ENCODE assay signal across 8 mouse cellular contexts in genomic region chr16:67617811-67618210, GRCm38 (mm10). TPM values are rescaled to one million over a fixed set of nuclear protein-coding genes. Genes with fewer than 3 reads are reported as not detected.
DNase-seq lines count a peak whose midpoint lies in the region; ATAC-seq lines count a peak whose summit lies in the region.

No protein-coding gene starts in this region.

- no peak overlapping the region for H3K27ac ChIP-seq in limb, embryonic 11.5 days (replicated peaks; ENCODE audit: low read depth, low read length)

- H3K4me2 ChIP-seq in limb, embryonic 11.5 days (ENCODE audit: low read depth, severe bottlenecking), result peak overlapping the region; percentile 55

- 0% methylated on average over 23 of the region's 25 CpGs for WGBS in limb, embryonic 11.5 days

- H3K9me3 ChIP-seq in limb, embryonic 11.5 days (ENCODE audit: control insufficient read depth, low read length), result no peaks in the 10 kb centered on the region

- peak; percentile 72 for DNase-seq in layer of hippocampus, adult 11-12 months (ENCODE audit: low spot score)
- DNase-seq in layer of hippocampus, adult 9-10 months (ENCODE audit: low spot score), result no peak
- DNase-seq in cerebellum, postnatal 10 days, result peak; percentile 80 to 84
- peak; percentile 48 to 50 for DNase-seq in frontal cortex, postnatal 25 days (ENCODE audit: low spot score in 2 of 2)
- peak; percentile 33 for DNase-seq in limb, embryonic 11.5 days (ENCODE audit: low spot score)
- peak; percentile 71 for DNase-seq in right cerebral cortex, postnatal 25 days
- no peak for DNase-seq in adipocyte (ENCODE audit: low spot score)
- no peak for DNase-seq in gastrocnemius, postnatal 4 days (ENCODE audit: low spot score in 2 of 2)

- H3K4me1 ChIP-seq in limb, embryonic 11.5 days (ENCODE audit: control insufficient read depth, insufficient read depth, low read length), result 0 out of 2 replicates have a peak, but pooled peaks cover 3% of the 10 kb centered on the region

- peak overlapping the region; percentile 30 for H3K4me3 ChIP-seq in limb, embryonic 11.5 days (ENCODE audit: low read depth, low read length)

- H3K9ac ChIP-seq in limb, embryonic 11.5 days (ENCODE audit: low read length), result no peak overlapping the region

- no peaks in the 10 kb centered on the region for H3K36me3 ChIP-seq in limb, embryonic 11.5 days (ENCODE audit: control insufficient read depth, insufficient read depth, low read length)

- H3K27me3 ChIP-seq in limb, embryonic 11.5 days (ENCODE audit: control insufficient read depth, insufficient read depth, low read length), result no peaks in the 10 kb centered on the region; the same call in 1 of the 2 replicates

- no peak for ATAC-seq in limb, embryonic 11.5 days (ENCODE audit: insufficient number of reproducible peaks, low FRiP score, low TSS enrichment, low read depth)

RNA-seq across cellular contexts. Expression of gene Cadm2, which starts 2.9 kb away (rescaled TPM):
- 2.8 and 3.8 TPM in 2 replicates for polyA plus RNA-seq in limb, embryonic 11.5 days (2014; fragmentation: Nextera tagmentation; extraction: Ambion mirVana)
- total RNA-seq in gastrocnemius, postnatal 4 days (2021), result under 1 TPM; 0.39 to 0.60 TPM

Comparison
In these comparisons a context has a peak if more than half of its experiments do, and no peak if none do; other contexts are left out.
1. DNase-seq: peak in layer of hippocampus, adult 11-12 months (single experiment), cerebellum, postnatal 10 days (2 of 2), frontal cortex, postnatal 25 days (2 of 2), limb, embryonic 11.5 days (single experiment) and right cerebral cortex, postnatal 25 days (single experiment); none in layer of hippocampus, adult 9-10 months (single experiment), adipocyte (single experiment) and gastrocnemius, postnatal 4 days (0 of 2).